Mouse (Mus musculus): Measurements from ENCODE around the gene Scpep1.
"Not testable (repeated sequence)": the region's sequence is repeated elsewhere in the genome, so short reads cannot be mapped to it uniquely, and the experiment has no call there.

The Scpep1 gene

DNA sequence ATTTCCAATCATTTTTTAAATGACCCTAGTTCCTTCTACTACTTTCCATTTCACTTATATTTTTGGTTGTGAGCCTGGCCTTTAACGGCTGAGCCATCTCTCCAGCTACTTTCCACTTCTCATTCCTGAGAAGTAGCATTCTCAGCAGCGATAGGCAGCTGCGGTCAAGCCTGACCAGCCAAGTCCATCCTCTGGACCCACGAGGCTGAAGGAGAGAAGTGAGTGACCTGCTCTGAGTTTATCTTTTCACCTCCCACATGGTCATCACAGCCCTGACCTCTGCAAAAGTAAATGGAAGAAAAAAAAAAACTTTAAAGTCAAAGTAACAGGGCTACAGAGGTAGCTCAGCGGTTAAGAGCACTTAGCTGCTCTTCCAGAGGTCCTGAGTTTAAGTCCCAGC is 28.7 kb downstream of the Scpep1 start:
- no peak for DNase-seq (ENCODE audit: low spot score)

DNA sequence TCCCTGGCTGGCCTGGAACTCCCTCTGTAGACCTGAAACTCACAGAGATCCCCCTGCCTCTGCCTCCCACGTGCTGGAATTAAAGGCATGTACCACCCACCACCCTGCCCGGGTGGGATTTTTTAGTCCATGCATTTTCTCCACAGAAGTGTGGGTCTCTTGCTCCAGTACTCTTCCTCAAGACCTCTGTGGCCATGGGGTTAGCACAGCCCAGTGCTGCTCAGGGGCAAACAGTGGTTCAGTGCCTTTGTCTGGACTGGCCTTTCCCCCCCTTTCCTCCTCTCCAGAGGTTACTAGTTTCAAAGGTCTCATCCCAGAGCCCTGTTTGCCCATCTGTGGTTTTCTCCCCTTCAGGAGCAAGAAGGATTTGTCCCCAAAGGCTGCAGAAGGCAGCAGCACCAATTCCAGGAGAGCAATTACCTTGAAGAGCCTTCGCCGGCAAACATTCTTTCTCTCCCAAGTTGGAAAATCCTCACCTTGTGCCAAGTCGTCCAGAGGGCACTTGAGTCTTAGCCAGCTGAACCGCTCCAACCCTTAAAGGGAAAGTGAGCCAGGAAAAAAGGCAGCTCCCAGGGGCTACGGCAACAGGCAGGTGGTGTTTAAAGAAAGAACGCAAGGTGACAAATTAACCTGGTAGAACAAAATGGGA is 45.8 kb downstream of the Scpep1 start:
- no peak for DNase-seq (ENCODE audit: low spot score)

DNA sequence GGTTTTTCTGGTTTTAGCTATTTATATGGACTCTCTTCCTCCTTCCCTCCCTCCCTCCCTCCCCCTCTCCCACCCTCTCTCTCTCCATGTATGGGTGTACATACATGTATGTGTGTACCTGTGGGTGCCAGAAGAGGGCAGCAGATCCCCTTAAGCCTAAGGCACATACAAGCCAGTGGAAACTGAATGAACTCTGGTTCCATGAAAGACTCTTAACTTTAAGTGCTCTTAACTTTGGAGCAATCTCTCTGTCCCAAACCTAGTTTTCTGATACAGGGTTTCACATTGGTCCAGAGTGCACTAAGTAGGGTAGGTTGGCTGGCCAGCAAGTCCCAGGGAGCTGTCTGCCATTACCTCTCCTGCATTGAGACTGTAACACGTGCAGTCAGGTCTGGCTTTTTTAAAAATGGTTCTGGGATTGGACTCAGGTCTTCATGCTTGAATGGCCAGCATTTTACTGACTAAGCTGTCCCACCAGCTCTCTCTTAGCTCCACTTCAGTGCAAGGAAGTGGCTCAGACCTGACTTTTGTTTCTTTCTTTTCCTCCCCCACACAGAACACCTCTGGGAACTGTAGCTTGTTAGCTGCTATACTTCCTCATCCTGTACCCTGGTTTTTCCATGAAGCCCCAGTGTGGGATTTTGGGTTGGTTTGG is 46.6 kb downstream of the Scpep1 start:
- peak; percentile 19 for DNase-seq (ENCODE audit: low spot score)

DNA sequence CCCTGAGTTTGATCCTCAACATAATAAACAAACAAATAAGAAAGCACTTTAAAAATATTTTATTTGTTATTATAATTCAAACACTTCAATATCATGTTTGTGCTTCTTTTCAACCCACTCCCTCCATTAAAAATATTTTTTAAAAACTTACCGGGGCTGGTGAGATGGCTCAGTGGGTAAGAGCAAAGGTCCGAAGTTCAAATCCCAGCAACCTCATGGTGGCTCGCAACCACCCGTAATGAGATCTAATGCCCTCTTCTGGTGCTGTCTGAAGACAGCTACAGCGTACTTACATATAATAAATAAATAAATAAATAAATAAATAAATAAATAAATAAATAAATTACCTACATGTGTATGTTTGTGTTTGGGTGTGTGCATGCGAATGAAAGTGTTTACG is 47.4 kb downstream of the Scpep1 start:
- DNase-seq (ENCODE audit: low spot score) = no peak

DNA sequence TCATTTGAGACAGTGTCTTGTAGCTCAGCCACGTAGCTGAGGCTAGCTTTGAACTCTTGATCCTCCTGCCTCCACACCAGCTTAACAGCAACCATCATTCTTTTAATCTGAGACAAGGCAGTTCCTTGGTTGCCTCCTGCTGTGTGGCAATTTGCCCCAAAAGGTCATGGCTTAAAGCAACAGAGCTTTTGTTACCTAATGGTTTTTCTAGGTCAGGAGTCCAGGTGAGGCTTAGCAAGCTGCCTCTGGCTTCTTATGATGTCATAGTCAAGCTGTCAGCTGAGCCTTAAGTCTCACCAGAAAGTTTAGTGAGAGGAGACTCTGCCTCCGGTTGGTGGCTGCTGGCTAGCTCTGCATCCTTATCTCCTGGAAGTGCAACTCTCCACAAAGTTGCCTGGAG is 49.6 kb downstream of the Scpep1 start:
- no peak for DNase-seq (ENCODE audit: low spot score)

DNA sequence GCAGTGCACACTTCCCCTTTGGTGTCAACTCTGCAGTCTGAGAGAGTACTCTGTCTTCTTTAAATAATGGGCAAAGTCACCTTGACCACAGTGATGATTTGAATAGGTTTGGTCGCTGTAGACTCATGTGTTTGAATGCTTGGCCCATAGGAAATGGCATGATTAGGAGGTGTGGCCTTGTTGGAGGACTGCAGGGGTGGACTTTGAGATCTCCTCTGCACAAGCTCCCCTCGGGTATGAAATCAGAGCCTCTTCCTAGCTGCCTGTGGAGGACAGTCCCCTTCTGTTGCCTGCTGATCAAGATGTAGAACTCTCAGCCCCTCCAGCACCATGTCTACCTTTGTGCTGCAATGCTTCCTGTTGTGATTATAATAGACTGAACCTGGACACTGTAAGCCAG is 51.2 kb downstream of the Scpep1 start:
- no peak for DNase-seq (ENCODE audit: low spot score)

DNA sequence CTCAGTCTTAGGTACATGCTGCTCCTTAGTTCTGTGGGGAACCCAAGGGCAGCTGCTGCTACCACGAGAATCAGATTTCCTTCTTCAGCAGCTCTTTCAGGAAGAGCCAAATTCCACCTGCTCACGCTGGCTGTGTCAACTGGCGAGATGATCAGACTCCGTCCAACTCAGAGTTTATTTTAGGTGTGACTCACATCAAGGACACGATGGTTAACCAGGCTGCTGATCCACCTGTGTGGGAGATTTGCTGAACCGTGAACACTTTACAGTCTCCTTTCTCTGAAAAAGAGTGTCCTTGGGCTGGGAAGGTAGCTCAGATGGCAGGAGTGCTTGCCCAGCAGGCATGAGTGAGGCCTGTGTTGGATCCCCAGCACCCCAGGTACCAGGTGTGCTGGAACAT is 52.5 kb downstream of the Scpep1 start:
- DNase-seq (ENCODE audit: low spot score) = no peak

DNA sequence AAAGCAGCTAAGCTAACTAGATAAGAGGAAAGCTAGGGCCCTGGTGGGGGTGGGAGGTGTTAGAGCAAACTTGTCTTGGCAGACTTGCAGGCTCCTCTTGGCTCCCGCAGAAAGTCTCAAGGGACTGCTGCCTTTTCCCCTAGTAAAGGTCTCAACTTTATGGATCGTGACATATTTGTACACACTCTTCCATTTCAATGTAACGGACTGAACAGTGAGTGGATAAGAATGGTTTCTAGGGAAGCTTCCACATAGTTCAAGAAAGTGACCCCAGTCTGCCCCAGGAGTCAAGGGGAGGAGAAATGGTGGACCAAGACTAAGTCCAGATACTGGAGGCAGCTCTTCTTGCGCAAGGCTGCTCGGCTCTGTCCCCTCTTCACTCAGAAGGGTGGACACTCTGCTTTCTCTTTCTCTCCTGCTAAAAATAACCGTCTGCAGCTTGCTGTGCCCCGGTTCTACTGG is 53.9 kb downstream of the Scpep1 start:
- DNase-seq (ENCODE audit: low spot score) = no peak

DNA sequence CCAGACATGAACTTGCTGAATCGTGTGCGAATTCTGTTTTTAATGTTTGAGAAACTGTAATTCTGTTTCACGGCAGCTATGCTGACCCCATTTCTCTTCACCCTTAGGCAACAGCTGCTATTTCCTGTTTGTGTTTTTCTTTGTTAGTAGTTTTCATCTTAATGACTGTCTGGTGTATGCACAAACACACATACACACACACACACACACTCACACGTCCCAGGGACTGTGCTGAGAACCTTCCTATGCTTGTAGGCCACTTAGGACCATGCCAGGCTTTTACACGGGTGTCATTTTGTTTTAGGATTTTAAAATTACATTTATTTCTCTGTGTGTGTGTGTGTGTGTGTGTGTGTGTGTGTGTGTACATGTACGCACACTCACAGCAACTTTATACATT is 55.7 kb downstream of the Scpep1 start:
- no peak for DNase-seq (ENCODE audit: low spot score)

DNA sequence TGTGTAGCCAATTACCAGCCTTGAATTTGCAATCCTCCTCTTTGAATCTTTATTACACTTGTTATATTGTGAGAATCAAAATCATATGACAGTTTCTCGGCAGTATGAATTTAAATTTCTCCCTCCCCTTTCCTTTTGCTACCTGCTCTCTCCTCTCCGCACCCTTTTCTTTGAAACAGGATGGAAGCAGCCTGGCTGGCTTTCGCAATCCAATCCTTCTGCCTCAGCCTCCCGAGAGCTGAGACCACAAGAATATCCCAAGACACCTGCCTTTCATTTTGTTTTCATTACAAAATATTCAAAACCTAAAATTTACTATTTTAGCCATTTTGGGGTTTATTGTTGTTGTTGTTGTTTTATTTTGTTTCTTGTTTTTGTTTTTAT is 56.9 kb downstream of the Scpep1 start:
- DNase-seq (ENCODE audit: low spot score) = no peak

DNA sequence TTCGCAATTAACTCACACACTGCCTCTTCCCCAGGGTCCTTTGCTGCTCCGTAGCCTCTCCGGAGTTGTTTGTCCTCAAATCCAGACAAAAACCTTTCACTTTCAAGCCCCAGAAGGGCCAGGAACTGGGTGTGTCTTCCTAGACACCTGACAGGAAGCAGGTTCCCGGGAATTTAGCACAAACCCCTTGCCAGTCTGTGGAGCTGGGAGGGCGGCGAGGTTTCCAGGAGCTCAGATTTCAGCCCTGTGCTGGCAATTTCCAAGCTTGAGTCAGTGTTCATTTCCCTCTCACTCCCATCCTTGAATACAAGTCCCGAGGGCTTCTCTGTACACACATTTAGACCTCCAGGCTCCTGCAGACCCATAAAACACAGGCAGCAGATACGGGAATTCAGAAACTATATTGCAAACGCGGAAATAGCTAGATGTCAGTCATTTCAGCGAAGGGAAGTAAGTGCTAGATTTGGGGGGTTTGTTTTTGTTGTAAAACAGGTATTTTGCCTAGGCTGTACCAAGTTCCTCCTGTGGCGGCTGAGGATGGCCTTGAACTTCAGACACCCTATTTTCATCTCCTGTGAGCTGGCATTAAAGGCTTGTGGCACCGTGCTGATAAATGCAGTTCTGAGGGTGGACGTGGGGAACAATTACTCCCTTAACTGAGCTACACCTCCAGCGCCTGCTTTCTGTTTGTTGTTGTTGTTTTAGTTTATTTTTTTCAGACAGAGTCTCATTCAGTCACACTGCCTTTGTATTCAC is 57.5 kb downstream of the Scpep1 start:
- DNase-seq (ENCODE audit: low spot score) = no peak

DNA sequence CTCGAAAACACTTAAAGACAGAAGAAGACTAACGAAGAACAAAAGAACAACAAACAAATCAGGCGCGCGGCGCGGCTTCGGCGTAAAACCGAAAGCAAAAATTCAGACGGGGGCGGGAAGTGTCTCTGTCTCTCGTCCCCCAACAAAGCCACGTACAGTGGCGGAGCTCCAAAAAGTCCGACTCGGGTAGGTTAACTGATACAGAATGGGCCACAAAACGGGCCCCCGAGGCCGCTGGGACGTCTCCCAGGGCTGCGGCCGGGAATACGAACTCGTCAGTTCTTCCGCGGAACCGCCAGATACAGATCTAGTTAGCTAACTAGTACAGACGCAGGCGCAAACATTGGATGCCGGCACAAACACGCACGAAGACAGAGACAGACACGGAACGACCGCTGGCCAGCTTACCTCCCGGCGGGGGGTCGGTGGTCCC is 59.4 kb downstream of the Scpep1 start:
- not testable (repeated sequence) for DNase-seq (ENCODE audit: low spot score)

DNA sequence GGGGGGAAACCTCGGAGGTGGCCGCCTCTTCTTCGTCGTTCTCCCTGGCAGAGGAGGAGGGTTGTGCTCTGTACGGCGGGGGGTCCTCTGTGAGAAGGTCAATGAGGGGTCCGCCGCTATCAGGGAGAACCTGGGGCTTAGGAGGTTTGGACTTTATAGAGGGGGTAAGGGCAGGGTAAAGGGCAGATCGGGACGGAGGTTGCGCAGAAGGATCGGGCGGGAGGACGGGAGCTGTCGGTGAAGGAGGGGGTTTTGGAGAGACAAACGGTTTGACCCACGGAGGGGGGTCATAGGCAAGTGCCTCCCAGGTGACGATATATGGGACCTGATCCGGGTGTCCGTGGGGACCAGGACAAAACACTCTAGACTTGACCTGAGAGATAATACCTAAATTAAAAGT is 60.0 kb downstream of the Scpep1 start:
- DNase-seq (ENCODE audit: low spot score) = not testable (repeated sequence)

DNA sequence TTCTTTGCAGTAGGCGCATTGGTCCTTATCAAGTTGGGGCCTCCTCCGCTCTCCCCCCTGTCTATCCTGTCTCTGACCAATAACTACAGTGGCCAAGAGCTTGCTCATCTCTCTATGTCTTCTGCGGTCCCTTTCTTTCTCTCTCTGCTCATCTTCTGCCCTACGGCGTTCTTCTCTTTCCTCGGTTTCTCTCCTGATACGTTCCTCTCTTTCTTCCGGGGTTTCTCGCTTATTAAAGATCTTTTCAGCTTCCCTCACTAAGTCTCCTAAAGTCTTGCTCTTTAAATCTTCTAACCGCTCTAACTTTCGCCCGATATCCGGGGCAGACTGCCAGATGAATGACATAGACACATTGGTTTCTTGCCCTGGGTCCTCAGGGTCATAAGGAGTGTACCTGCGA is 61.0 kb downstream of the Scpep1 start:
- DNase-seq (ENCODE audit: low spot score) = not testable (repeated sequence)

DNA sequence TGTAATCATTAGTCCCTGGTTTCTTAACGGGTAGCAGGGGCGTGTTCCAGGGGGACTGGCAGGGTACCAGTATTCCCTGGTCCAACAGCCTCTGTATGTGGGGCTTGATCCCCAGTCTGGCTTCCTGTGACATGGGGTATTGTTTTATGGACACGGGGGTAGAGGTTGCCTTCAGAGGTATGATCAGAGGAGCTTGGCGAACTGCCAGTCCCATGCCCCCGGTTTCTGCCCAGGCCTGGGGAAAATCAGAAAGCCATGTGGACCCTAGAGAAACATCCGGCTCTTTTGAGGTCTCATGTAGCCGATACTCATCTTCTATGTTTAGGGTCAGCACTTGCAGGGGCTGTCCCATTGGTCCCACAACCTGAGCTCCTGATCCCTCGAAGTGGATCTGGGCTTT is 61.8 kb downstream of the Scpep1 start:
- not testable (repeated sequence) for DNase-seq (ENCODE audit: low spot score)

DNA sequence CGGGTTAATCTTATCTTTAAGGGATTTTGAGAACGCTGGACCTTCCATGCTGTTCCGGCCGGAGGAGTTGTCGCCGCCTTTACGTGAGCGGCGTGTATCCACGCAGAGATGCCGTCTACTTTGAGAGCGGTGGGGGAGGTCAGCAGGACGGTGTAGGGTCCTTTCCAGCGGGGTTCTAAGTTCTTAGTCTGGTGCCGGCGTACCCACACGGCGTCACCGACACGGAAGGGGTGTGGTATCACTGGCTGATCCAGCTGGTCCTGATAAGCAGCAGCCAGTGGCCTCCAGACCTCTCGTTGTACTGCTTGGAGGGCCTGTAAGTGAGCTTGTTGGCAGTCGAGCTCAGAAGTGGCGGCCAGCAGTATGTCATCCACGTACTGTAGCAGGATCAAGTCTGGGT is 62.5 kb downstream of the Scpep1 start:
- DNase-seq (ENCODE audit: low spot score) = not testable (repeated sequence)

DNA sequence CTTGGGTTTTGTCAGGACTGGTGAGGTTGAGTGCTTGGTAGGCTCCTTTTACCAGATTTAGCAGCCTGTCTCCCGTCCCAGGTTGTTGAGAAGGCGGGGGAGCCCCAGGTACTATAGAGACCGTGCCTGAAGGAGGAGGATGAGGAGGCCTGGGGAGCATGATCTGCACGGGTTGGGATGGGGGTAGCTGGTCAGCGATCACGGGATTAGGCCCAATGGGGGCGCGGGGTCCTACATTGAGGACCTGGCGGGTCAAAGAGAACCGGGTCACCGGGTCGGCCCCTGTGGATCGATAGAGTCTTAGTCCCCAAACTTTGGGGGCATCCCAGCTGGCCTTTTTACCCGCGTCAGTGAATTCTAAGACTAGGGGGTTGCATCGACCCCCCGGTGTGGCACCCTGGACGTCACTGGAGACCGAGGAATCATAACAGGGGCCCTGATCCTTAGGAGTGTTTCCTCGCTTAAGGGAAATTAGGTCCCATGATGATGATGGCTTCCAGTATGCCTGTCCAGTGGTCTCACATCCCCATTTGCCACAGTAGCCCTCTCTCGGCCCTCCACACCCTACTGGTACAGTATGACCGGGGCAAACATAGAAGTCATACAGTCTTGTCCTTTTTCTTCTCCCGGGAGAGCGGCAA is 63.2 kb downstream of the Scpep1 start:
- DNase-seq (ENCODE audit: low spot score) = not testable (repeated sequence)

DNA sequence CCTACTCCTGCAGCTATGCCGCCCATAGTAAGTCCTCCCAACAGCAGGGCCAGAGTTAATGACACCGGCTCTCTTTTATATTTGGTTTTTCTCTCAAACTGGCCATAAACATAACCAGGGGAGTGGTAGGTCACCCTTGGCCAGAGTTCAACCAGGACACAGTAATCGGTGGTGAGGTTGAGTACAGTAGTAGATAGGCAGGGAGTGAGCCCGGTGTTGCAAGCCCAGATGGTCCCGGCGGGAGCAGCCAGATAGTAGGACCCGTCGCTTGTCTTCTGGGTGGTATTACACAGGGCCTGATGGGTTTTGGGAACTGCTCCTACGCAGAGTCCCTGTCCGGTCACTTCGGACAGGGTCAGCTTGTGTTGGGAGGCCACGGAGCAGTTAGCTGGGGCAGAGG is 63.8 kb downstream of the Scpep1 start:
- DNase-seq (ENCODE audit: low spot score) = not testable (repeated sequence)

DNA sequence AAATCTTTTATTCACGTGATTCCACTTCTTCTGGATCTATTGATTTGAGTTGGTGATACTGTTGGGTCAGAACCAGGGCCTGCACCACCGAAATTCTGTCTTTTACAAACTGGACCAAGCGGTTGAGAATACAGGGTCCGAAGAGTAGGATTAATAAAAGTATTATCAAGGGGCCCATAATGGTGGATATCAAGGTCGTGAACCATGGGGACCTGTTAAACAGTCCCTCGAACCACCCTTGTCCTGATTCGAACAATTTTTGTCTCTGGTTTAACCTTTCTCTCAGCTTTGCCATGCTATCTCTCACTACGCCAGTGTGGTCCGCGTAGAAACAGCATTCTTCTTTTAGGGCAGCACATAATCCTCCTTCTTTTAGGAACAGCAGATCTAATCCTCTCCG is 64.4 kb downstream of the Scpep1 start:
- DNase-seq (ENCODE audit: low spot score) = not testable (repeated sequence)

DNA sequence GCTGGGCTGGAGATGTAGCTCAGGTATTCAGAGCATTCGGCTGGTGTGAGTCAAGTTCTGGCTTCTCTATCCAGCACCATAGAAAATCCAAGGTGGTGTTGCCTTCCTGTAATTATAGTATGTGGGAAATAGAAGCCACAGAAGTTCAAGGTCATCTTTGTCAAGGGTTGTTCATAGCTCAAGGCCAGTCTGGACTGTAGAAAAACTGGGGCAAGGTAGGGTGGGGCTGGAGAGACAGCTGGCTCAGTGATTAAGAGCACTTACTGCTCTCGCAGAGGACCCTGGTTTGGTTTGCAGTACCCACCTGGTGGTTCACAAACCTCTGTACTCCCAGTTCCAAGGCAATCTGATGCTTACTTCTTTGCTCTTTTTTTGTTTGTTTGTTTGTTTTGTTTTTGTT is 66.3 kb downstream of the Scpep1 start:
- DNase-seq (ENCODE audit: low spot score) = no peak

DNA sequence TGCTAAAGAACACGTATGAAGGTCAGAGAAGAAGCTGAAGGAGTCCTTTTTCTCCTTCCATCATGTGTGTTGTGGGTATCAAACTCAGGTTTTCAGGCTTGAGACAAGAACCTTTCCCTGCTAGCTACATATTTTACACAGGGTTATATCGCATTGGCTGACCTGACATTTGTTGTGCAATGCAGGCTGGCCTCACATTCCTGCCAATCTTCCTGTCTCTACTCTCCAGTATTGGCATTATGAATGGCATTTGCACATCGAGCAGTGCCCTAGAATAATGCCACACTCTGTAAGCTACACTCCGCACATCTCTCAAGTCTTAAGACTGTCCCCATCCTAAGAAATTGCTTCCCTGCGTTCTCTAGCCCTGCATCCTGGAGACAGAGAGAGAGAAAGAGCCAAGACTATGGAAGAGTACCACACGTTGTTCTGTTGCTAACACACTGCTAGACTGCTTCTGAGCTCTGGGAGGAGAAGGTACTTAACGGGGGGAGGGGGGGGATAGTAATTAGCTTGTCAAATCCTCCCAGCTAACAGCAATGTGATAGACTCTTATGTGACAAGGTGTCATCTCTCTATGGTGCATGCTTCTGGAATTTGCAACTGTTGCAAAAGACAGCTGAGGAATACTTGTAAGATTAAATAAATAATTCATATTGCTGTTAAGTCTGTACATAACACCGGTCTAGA is 70.7 kb downstream of the Scpep1 start:
- DNase-seq (ENCODE audit: low spot score) = no peak

DNA sequence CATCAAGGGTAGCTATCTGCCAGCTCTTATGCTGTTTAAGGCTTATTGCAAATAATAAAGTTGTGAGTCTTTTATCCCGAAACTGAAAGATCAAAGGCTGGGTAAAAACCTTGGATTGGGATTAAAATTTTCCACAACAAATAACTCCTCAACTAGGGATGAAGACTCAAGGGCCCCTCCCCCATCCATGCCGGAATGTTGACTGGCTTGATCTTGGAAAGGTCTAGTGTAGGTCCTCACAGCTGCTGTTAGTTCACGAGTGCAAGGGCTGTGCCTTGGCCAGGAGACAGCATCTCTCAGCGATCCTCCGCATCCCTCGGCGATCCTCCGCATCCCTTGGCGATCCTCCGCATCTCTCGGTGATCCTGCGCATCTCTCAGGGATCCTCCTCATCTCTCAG is 77.3 kb downstream of the Scpep1 start:
- no peak for DNase-seq (ENCODE audit: low spot score)

Measured in spleen, adult 12 weeks (tissue).